Comparison of ENCODE assay signal across 8 mouse cellular contexts in the genomic region with DNA sequence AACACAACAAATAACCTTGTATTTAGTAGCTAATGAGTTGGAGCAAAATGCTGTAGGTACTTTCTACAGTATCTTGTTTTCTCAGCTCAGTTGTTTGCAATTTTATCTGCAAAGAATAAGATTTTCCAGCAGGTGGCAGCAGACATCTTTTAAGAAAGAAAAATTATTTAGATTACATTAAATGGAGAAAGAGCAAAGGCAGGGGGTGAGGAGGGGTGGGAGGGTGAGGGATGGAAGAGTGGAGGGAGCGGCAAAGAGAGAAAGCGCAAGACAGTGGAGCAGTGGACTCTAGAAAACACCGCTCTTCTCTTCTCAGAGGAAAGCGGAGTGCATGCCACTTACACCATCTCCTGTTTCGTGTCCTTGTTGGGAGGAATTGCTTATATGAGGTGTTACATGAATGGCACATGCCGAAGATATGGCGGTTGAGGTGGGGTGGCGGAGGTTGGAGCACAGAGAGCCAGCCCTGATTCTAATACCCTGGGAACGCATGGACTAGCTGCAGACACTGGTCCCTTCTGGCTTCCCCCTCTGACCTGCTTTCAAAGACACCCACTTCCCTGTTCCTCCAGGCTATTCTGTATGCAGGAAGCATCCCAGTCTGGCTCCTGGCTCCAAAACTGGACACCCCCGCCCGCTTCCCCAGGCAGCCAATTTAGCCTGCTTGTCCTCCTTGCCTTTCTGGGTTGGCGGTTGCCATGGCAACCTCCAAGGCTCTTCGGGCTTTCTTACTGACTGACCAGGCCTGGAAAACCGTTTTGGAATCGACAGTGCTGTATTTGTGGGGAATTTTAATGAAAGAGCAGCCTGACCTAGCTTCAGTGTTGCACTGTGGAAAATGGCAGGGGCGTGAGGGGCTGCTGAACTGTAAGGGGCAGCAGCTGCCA.
DNase-seq lines count a peak whose midpoint lies in the region; ATAC-seq and TF ChIP-seq lines count a peak whose summit lies in the region.

No protein-coding gene starts in this region.

- peak; percentile 93 for ATAC-seq in forebrain, postnatal 0 days
- peak; percentile 53; the same call in 1 of the 2 replicates for ATAC-seq in stomach, embryonic 16.5 days (ENCODE audit: insufficient read depth, low FRiP score)

- H3K27me3 ChIP-seq in forebrain, postnatal 0 days (ENCODE audit: insufficient read depth, low read length): no peaks in the 10 kb centered on the region
- no peaks in the 10 kb centered on the region for H3K27me3 ChIP-seq in midbrain, embryonic 10.5 days (ENCODE audit: low read depth, poor library complexity, severe bottlenecking)
- H3K27me3 ChIP-seq in stomach, embryonic 16.5 days (ENCODE audit: control insufficient read depth, insufficient read depth, low read length): no peaks in the 10 kb centered on the region

- H3K36me3 ChIP-seq in forebrain, postnatal 0 days (ENCODE audit: insufficient read depth): no peaks in the 10 kb centered on the region
- no peaks in the 10 kb centered on the region for H3K36me3 ChIP-seq in midbrain, embryonic 10.5 days
- H3K36me3 ChIP-seq in stomach, embryonic 16.5 days (ENCODE audit: control insufficient read depth, insufficient read depth, low read length): no peaks in the 10 kb centered on the region

- peak overlapping the region; percentile 71 for H3K9ac ChIP-seq in forebrain, postnatal 0 days
- peak overlapping the region; percentile 46; the same call in 1 of the 2 replicates for H3K9ac ChIP-seq in stomach, embryonic 16.5 days (ENCODE audit: low read length)

- peak; percentile 61 for TF ChIP-seq CTCF in forebrain, postnatal 0 days (IDR thresholded peaks at IDR 0.05; ENCODE audit: low read depth)

- peak overlapping the region; percentile 96 for H3K27ac ChIP-seq in forebrain, postnatal 0 days (ENCODE audit: low read depth, low read length)
- H3K27ac ChIP-seq in midbrain, embryonic 10.5 days (replicated peaks): peak overlapping the region; percentile 94
- no peak overlapping the region for H3K27ac ChIP-seq in stomach, embryonic 16.5 days (ENCODE audit: low read length)

- peak; percentile 77 for DNase-seq in MN1 (ENCODE audit: low spot score)
- peak; percentile 93 for DNase-seq in cerebellum, adult 11-12 months
- peak; percentile 91 for DNase-seq in forebrain, postnatal 0 days
- DNase-seq in heart, postnatal 4 days: peak; percentile 49
- peak; percentile 81 to 87 for DNase-seq in layer of hippocampus, postnatal 36 days
- peak; percentile 90 for DNase-seq in midbrain, embryonic 10.5 days (ENCODE audit: low spot score)
- no peak for DNase-seq in spleen, adult 12 weeks (ENCODE audit: low spot score)

- 2% methylated on average over 16 of the region's 16 CpGs for WGBS in forebrain, postnatal 0 days
- WGBS in midbrain, embryonic 10.5 days: 16% methylated on average over 16 of the region's 16 CpGs
- WGBS in stomach, embryonic 16.5 days: 20% methylated on average over 16 of the region's 16 CpGs

- H3K4me2 ChIP-seq in forebrain, postnatal 0 days (ENCODE audit: low read depth): peak overlapping the region; percentile 71
- peak overlapping the region; percentile 55 for H3K4me2 ChIP-seq in stomach, embryonic 16.5 days (ENCODE audit: low read depth, low read length)

- peak overlapping the region; percentile 44 for H3K4me3 ChIP-seq in forebrain, postnatal 0 days (ENCODE audit: low read depth, low read length)
- H3K4me3 ChIP-seq in midbrain, embryonic 10.5 days: peak overlapping the region; percentile 53
- peak overlapping the region; percentile 38 for H3K4me3 ChIP-seq in stomach, embryonic 16.5 days (replicated peaks; ENCODE audit: low read length)

- H3K9me3 ChIP-seq in forebrain, postnatal 0 days (ENCODE audit: low read length): no peaks in the 10 kb centered on the region
- no peaks in the 10 kb centered on the region; the same call in 1 of the 2 replicates for H3K9me3 ChIP-seq in midbrain, embryonic 10.5 days (replicated peaks)
- no peaks in the 10 kb centered on the region for H3K9me3 ChIP-seq in stomach, embryonic 16.5 days (replicated peaks; ENCODE audit: control insufficient read depth, low read length)

- peaks cover 10% of the 10 kb centered on the region for H3K4me1 ChIP-seq in forebrain, postnatal 0 days (ENCODE audit: insufficient read depth)
- peaks cover 27% of the 10 kb centered on the region for H3K4me1 ChIP-seq in midbrain, embryonic 10.5 days
- no peaks in the 10 kb centered on the region for H3K4me1 ChIP-seq in stomach, embryonic 16.5 days (ENCODE audit: control insufficient read depth, insufficient read depth, low read length)
